Mouse (Mus musculus) MEL (cell line): Measurements from ENCODE around the gene Ppfibp2. TPM values are rescaled to one million over a fixed set of nuclear protein-coding genes. Genes with fewer than 3 reads are reported as not detected.

ENCODE experiments used
- DNase-seq: peaks from one replicate; pipeline ENCODE4 v3.0.0; 2011; ENCODE audit warnings: low read depth, low spot score
- H3K27ac ChIP-seq: 2 replicates; pipeline ENCODE4 v1.5.1; 2012; ENCODE audit warnings: low read depth, mild to moderate bottlenecking, control low read depth, low read length, moderate library complexity; ENCODE audit not compliant: control insufficient read depth
- H3K27me3 ChIP-seq, 2 experiments: fragments of 150-350 bp in 1 of 2; sonication (generic) in 1 of 2; 2 replicates each; pipeline ENCODE4 v1.6.1; 2012; ENCODE audit warnings: low read length in 2 of 2, mild to moderate bottlenecking in 2 of 2, improper control_type of control experiment in 1 of 2, moderate library complexity in 1 of 2; ENCODE audit not compliant: insufficient read depth in 2 of 2, control insufficient read depth in 1 of 2
- H3K36me3 ChIP-seq, 2 experiments: 2 replicates each; pipeline ENCODE4 v1.6.1; 2012 to 2014; ENCODE audit warnings: low read length in 2 of 2, improper control_type of control experiment in 1 of 2, inconsistent platforms in 1 of 2, mild to moderate bottlenecking in 1 of 2; ENCODE audit not compliant: insufficient read depth in 2 of 2, control insufficient read depth in 1 of 2
- H3K4me1 ChIP-seq, 2 experiments: fragments of 150-350 bp in 1 of 2; sonication (generic) in 1 of 2; 2 replicates each; pipeline ENCODE4 v1.6.1; 2012; ENCODE audit warnings: low read length in 2 of 2, improper control_type of control experiment in 1 of 2, mild to moderate bottlenecking in 1 of 2; ENCODE audit not compliant: insufficient read depth in 2 of 2, control insufficient read depth in 1 of 2
- H3K4me3 ChIP-seq, 2 experiments: fragments of 150-350 bp in 1 of 2; sonication (generic) in 1 of 2; 2 replicates each; pipeline ENCODE4 v1.5.1; 2012; ENCODE audit warnings: low read depth in 2 of 2, low read length in 2 of 2, mild to moderate bottlenecking in 2 of 2, moderate library complexity in 2 of 2, control low read depth in 1 of 2, improper control_type of control experiment in 1 of 2; ENCODE audit not compliant: control insufficient read depth in 1 of 2, insufficient read depth in 1 of 2
- H3K79me2 ChIP-seq: 2 replicates; pipeline ENCODE4 v1.6.1; 2012; ENCODE audit warnings: mild to moderate bottlenecking, low read length, moderate library complexity; ENCODE audit not compliant: control insufficient read depth, poor library complexity, insufficient read depth
- H3K9ac ChIP-seq: 2 replicates; pipeline ENCODE4 v1.6.1; 2012; ENCODE audit warnings: low read depth, mild to moderate bottlenecking, control low read depth, low read length, moderate library complexity; ENCODE audit not compliant: control insufficient read depth, poor library complexity, severe bottlenecking
- H3K9me3 ChIP-seq: fragments of 150-350 bp; sonication (generic); replicated peaks from 2 replicates; pipeline ENCODE4 v1.6.1; 2012; ENCODE audit warnings: mild to moderate bottlenecking, low read length, improper control_type of control experiment, moderate library complexity; ENCODE audit not compliant: insufficient read depth
- CHD1 ChIP-seq: IDR thresholded peaks from 2 replicates; pipeline ENCODE4 v1.6.1; 2012; ENCODE audit warnings: low read depth, mild to moderate bottlenecking, inconsistent platforms, low read length, improper control_type of control experiment
- CTCF ChIP-seq, 3 experiments: IDR thresholded peaks in 2 of 3; conservative IDR thresholded peaks in 1 of 3; 2 replicates each; pipeline ENCODE4 v1.5.1; 2011 to 2012; ENCODE audit warnings: low read length in 3 of 3, low read depth in 2 of 3, mild to moderate bottlenecking in 2 of 3, improper control_type of control experiment in 1 of 3, inconsistent platforms in 1 of 3, mixed read lengths in 1 of 3, moderate library complexity in 1 of 3; ENCODE audit not compliant: control insufficient read depth in 1 of 3, insufficient read depth in 1 of 3, poor library complexity in 1 of 3, severe bottlenecking in 1 of 3
- ETS1 ChIP-seq: IDR thresholded peaks from 2 replicates; pipeline ENCODE4 v1.6.1; 2012; ENCODE audit warnings: low read depth, mild to moderate bottlenecking, inconsistent platforms, low read length, improper control_type of control experiment, moderate library complexity
- HCFC1 ChIP-seq: IDR thresholded peaks from 2 replicates; pipeline ENCODE4 v1.6.1; 2012; ENCODE audit warnings: low read depth, mild to moderate bottlenecking, inconsistent platforms, low read length, improper control_type of control experiment, moderate library complexity
- MAFK ChIP-seq: IDR thresholded peaks from 2 replicates; pipeline ENCODE4 v1.6.1; 2011; ENCODE audit warnings: low read depth, mild to moderate bottlenecking, low read length, improper control_type of control experiment, borderline replicate concordance
- MAZ ChIP-seq: IDR thresholded peaks from 2 replicates; pipeline ENCODE4 v1.6.1; 2012; ENCODE audit warnings: low read depth, mild to moderate bottlenecking, inconsistent platforms, low read length, improper control_type of control experiment
- MEF2A ChIP-seq: IDR thresholded peaks from 2 replicates; pipeline ENCODE4 v1.6.1; 2014; ENCODE audit warnings: low read depth, mild to moderate bottlenecking, inconsistent platforms, low read length, improper control_type of control experiment; ENCODE audit not compliant: poor library complexity, insufficient replicate concordance, severe bottlenecking; ENCODE audit errors: extremely low read depth
- MXI1 ChIP-seq: IDR thresholded peaks from 2 replicates; pipeline ENCODE4 v1.6.1; 2011; ENCODE audit warnings: mild to moderate bottlenecking, low read depth, low read length, improper control_type of control experiment
- MYB ChIP-seq: IDR thresholded peaks from 2 replicates; pipeline ENCODE4 v1.6.1; 2011; ENCODE audit warnings: mild to moderate bottlenecking, low read depth, low read length, improper control_type of control experiment
- POLR2AphosphoS2 ChIP-seq: IDR thresholded peaks from 2 replicates; pipeline ENCODE4 v1.6.1; 2011; ENCODE audit warnings: low read length, improper control_type of control experiment
- POLR2AphosphoS5 ChIP-seq: IDR thresholded peaks from 2 replicates; pipeline ENCODE4 v1.6.1; 2012; ENCODE audit warnings: low read depth, borderline replicate concordance, mild to moderate bottlenecking, inconsistent platforms, low read length, moderate library complexity, mixed read lengths
- RAD21 ChIP-seq: IDR thresholded peaks from 2 replicates; pipeline ENCODE4 v1.6.1; 2011; ENCODE audit warnings: mild to moderate bottlenecking, low read depth, low read length, improper control_type of control experiment
- RCOR1 ChIP-seq: IDR thresholded peaks from 2 replicates; pipeline ENCODE4 v1.6.1; 2012; ENCODE audit warnings: low read depth, mild to moderate bottlenecking, inconsistent platforms, low read length, improper control_type of control experiment
- SIN3A ChIP-seq: IDR thresholded peaks from 2 replicates; pipeline ENCODE4 v1.6.1; 2012; ENCODE audit warnings: low read length, improper control_type of control experiment, inconsistent platforms
- SMC3 ChIP-seq: IDR thresholded peaks from 2 replicates; pipeline ENCODE4 v1.6.1; 2011; ENCODE audit warnings: low read depth, low read length, improper control_type of control experiment
- TCF12 ChIP-seq: IDR thresholded peaks from 2 replicates; pipeline ENCODE4 v1.6.1; 2014; ENCODE audit warnings: low read depth, mild to moderate bottlenecking, inconsistent platforms, low read length, improper control_type of control experiment, moderate library complexity
- UBTF ChIP-seq: IDR thresholded peaks from 2 replicates; pipeline ENCODE4 v1.6.1; 2012; ENCODE audit warnings: low read depth, mild to moderate bottlenecking, inconsistent platforms, low read length, improper control_type of control experiment, moderate library complexity, borderline replicate concordance; ENCODE audit not compliant: insufficient read depth
- USF1 ChIP-seq: IDR thresholded peaks from 2 replicates; pipeline ENCODE4 v1.6.1; 2014; ENCODE audit warnings: low read depth, mild to moderate bottlenecking, inconsistent platforms, low read length, improper control_type of control experiment, moderate library complexity
- ZC3H11A ChIP-seq: IDR thresholded peaks from 2 replicates; pipeline ENCODE4 v1.6.1; 2012; ENCODE audit warnings: low read depth, mild to moderate bottlenecking, inconsistent platforms, low read length, improper control_type of control experiment
- ZMIZ1 ChIP-seq: IDR thresholded peaks from 2 replicates; pipeline ENCODE4 v1.6.1; 2012; ENCODE audit warnings: low read depth, mild to moderate bottlenecking, inconsistent platforms, low read length, improper control_type of control experiment, moderate library complexity
- polyA plus RNA-seq, 2 experiments: library from polyadenylated mRNA; stranded (reverse) in 1 of 2; unstranded in 1 of 2; fragments of >175 nt in 1 of 2; fragments of >200 nt in 1 of 2; gene quantifications; 2 replicates each; pipeline versions ENCODE4 v1.2.1 to v1.2.4; 2012; ENCODE audit warnings: low replicate concordance in 2 of 2, low read depth in 1 of 2; ENCODE audit not compliant: insufficient read length in 2 of 2, insufficient read depth in 1 of 2, missing spikeins in 1 of 2
- total RNA-seq: library from RNA; depleted of rRNA; stranded (reverse); fragments of 300-350 nt; gene quantifications from 2 replicates; pipeline ENCODE4 v1.2.3, GENCODE M21; 2012

Ppfibp2 gene
- total and polyA plus RNA-seq, 3 experiments, result not detected

DNA sequence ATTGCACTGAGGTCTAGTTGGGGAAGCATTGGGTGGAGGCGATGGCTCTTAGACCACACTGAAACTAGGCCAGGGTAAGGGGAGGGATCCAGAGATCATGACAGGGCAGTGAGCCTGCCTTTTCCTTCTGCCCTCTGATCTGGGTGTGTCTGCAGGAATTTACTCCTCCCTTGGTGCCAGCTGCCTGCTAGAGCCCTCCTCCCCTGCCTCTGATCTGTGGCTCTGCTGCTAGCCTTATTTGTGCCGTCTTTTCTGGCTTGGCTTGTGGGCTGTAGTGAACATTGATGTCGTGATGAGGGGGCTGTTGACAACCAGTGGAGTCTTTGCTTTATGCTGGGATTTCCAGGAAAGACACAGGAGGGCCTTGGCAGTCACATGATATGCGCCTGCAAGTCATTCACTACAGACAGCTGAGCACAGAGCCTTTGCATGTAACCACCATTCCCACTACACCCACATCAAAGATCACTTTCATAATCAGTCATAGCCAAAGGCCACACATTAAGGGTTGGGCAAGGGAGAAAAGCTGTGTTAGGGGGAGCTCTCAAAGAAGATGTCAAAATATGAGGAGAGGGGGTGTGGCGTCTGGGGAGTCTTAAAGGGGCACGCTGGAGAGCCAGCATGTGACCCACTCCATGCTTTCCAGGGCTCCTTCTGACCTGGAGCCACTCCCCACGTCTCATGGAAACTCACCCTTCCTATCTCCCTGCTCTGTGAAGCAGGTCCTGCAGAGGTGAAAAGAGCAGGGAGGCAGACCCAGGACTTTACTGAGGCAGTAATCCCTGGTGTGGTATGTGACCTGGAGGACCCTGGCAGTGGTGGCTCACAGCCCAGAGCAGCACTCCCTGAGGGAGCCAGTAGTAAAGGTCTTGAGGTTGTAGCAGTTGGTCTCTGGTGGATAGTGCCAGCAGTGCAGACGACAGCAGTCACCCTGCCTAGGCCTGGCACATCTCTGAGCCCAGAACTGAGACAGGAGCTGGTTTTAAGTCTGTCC is 69.4 kb downstream of the Ppfibp2 start:
- Histone ChIP-seq H3K36me3 (no peaks in the 10 kb centered on the region), H3K9ac (no peak overlapping the region), H3K27me3 (no peaks in the 10 kb centered on the region), H3K9me3 (no peaks in the 10 kb centered on the region), H3K79me2 (no peaks in the 10 kb centered on the region), H3K27ac (no peak overlapping the region), H3K4me1 (no peaks in the 10 kb centered on the region), H3K4me3 (no peak overlapping the region)
- DNase-seq, result no peak
- TF ChIP-seq RAD21 (no peak), MAFK (no peak), TCF12 (no peak), CHD1 (no peak), ETS1 (no peak), HCFC1 (no peak), MAZ (no peak), RCOR1 (no peak), POLR2AphosphoS2 (no peak), MXI1 (no peak), MEF2A (no peak), ZMIZ1 (no peak), UBTF (no peak), MYB (no peak), CTCF (IDR thresholded peaks at IDR 0.05 in 2 of 3, conservative IDR thresholded peaks at IDR 0.05 in 1 of 3; ENCODE audit: control insufficient read depth in 1 of 3, insufficient read depth in 1 of 3, low read depth in 2 of 3, low read length in 3 of 3, poor library complexity in 1 of 3, severe bottlenecking in 1 of 3) (no peak), USF1 (no peak), POLR2AphosphoS5 (no peak), SIN3A (no peak), SMC3 (no peak), ZC3H11A (no peak)
